In genomic region chr5:45065917-45066699, GRCm38 (mm10) we compare ENCODE assay signal across 15 mouse cellular contexts.
"Had no signal": no experiment of that assay in that cellular context is flagged by ENCODE, and none has a peak within 500 bp of the region (broad histone marks: within the 10 kb centered on the region; RNA-seq: fewer than 3 reads in every experiment).

No protein-coding gene starts in this region.

- H3K9me3 ChIP-seq: liver, embryonic 15.5 days; midbrain, embryonic 10.5 days; neural tube, embryonic 13.5 days had no signal

- H3K9ac ChIP-seq: liver, embryonic 15.5 days; neural tube, embryonic 13.5 days had no signal

- H3K27me3 ChIP-seq: liver, embryonic 15.5 days; neural tube, embryonic 13.5 days had no signal

- ATAC-seq: lung, postnatal 0 days had no signal

- H3K36me3 ChIP-seq: liver, embryonic 15.5 days; midbrain, embryonic 10.5 days; neural tube, embryonic 13.5 days had no signal

- H3K27ac ChIP-seq: layer of hippocampus, adult 2 months; liver, embryonic 15.5 days; midbrain, embryonic 10.5 days; neural tube, embryonic 13.5 days had no signal

- H3K4me2 ChIP-seq: liver, embryonic 11.5 days; liver, embryonic 15.5 days; neural tube, embryonic 13.5 days had no signal

- DNase-seq: kidney, adult 11 months; kidney, postnatal 10 days; kidney, postnatal 4 days; lung, adult 2 months; lung, postnatal 36 days; midbrain, embryonic 14.5 days; right cerebral cortex, adult 18-20 months; right cerebral cortex, postnatal 25 days had no signal

- H3K4me1 ChIP-seq: liver, embryonic 15.5 days; neural tube, embryonic 13.5 days had no signal

- H3K4me3 ChIP-seq: layer of hippocampus, adult 2 months; liver, embryonic 15.5 days; midbrain, embryonic 10.5 days; myocyte; neural tube, embryonic 13.5 days had no signal
